Mouse (Mus musculus) heart, embryonic 12.5 days (tissue): Measurements from ENCODE around the gene Acaca. TPM values are rescaled to one million over a fixed set of nuclear protein-coding genes. Genes with fewer than 3 reads are reported as not detected.

Experiments used
- ATAC-seq: fragments of 200-750 bp; cut with Nextera tagmentation; 2 replicates; pipeline ENCODE4 v1.8.0; 2017; ENCODE audit warnings: moderate TSS enrichment, moderate library complexity; ENCODE audit not compliant: insufficient number of reproducible peaks, low FRiP score
- H3K27ac ChIP-seq: fragments of 300-500 bp; sonication (generic); 2 replicates; pipeline ENCODE4 v1.5.1; 2016; ENCODE audit warnings: mild to moderate bottlenecking, moderate library complexity; ENCODE audit not compliant: poor library complexity, severe bottlenecking
- H3K27me3 ChIP-seq: fragments of 300-500 bp; sonication (generic); replicated peaks from 2 replicates; pipeline ENCODE4 v1.6.1; 2016; ENCODE audit warnings: mild to moderate bottlenecking, moderate library complexity
- H3K36me3 ChIP-seq: fragments of 300-500 bp; sonication (generic); 2 replicates; pipeline ENCODE4 v1.6.1; 2016; ENCODE audit warnings: mild to moderate bottlenecking, moderate library complexity
- H3K4me1 ChIP-seq: fragments of 300-500 bp; sonication (generic); replicated peaks from 2 replicates; pipeline ENCODE4 v1.6.1; 2016; ENCODE audit warnings: mild to moderate bottlenecking
- H3K4me2 ChIP-seq: fragments of 300-500 bp; sonication (generic); 2 replicates; pipeline ENCODE4 v1.6.1; 2016; ENCODE audit warnings: mild to moderate bottlenecking, moderate library complexity
- H3K4me3 ChIP-seq: fragments of 300-500 bp; sonication (generic); 2 replicates; pipeline ENCODE4 v1.5.1; 2016; ENCODE audit warnings: mild to moderate bottlenecking
- H3K9ac ChIP-seq: fragments of 300-500 bp; sonication (generic); 2 replicates; pipeline ENCODE4 v1.6.1; 2016; ENCODE audit warnings: mild to moderate bottlenecking, moderate library complexity
- H3K9me3 ChIP-seq: fragments of 300-500 bp; sonication (generic); replicated peaks from 2 replicates; pipeline ENCODE4 v1.6.1; 2016; ENCODE audit warnings: mild to moderate bottlenecking, moderate library complexity
- WGBS: fragments of 180-500 bp; shearing (Covaris S2); methylation state at CpG from one replicate; pipeline ENCODE4 v1.1.7; 2016; 5-methylcytosine and 5-hydroxymethylcytosine counted together
- polyA plus RNA-seq: library from polyadenylated mRNA; unstranded; fragments of >200 nt; fragmentation: Nextera tagmentation; extraction: Ambion mirVana; gene quantifications from 2 replicates; pipeline ENCODE4 v1.2.1, GENCODE M21; 2016

Gene Acaca
- polyA plus RNA-seq, 1 experiment from 2014 or later = 15.4 TPM

GRCm38 (mm10) chr11:84282944-84283703 lies 153.7 kb downstream of the Acaca start:
- H3K4me2 ChIP-seq = no peak overlapping the region
- H3K9me3 ChIP-seq = no peaks in the 10 kb centered on the region
- peaks cover 17% of the 10 kb centered on the region for H3K4me1 ChIP-seq
- no peak for ATAC-seq
- no peak overlapping the region for H3K9ac ChIP-seq
- WGBS = 76% methylated on average over 7 of the region's 7 CpGs
- H3K4me3 ChIP-seq = no peak overlapping the region
- peaks cover 8% of the 10 kb centered on the region; the same call in 1 of the 2 replicates for H3K36me3 ChIP-seq
- no peaks in the 10 kb centered on the region for H3K27me3 ChIP-seq
- no peak overlapping the region for H3K27ac ChIP-seq

GRCm38 (mm10) chr11:84290781-84291180 lies 161.3 kb downstream of the Acaca start:
- no peak overlapping the region for H3K4me3 ChIP-seq
- H3K4me2 ChIP-seq = no peak overlapping the region
- H3K27ac ChIP-seq = no peak overlapping the region
- WGBS = 39% methylated on average over 3 of the region's 3 CpGs
- H3K4me1 ChIP-seq = peaks cover 15% of the 10 kb centered on the region
- peaks cover 3% of the 10 kb centered on the region; the same call in 1 of the 2 replicates for H3K36me3 ChIP-seq
- no peaks in the 10 kb centered on the region for H3K9me3 ChIP-seq
- H3K9ac ChIP-seq = no peak overlapping the region
- H3K27me3 ChIP-seq = no peaks in the 10 kb centered on the region
- no peak for ATAC-seq

- no peak for ATAC-seq
- Histone ChIP-seq H3K27ac (no peak overlapping the region), H3K9ac (no peak overlapping the region), H3K4me3 (no peak overlapping the region), H3K36me3 (peaks cover 3% of the 10 kb centered on the region; the same call in 1 of the 2 replicates), H3K9me3 (no peaks in the 10 kb centered on the region), H3K4me1 (peaks cover 7% of the 10 kb centered on the region), H3K4me2 (no peak overlapping the region), H3K27me3 (no peaks in the 10 kb centered on the region)
- WGBS = 67% methylated on average over 3 of the region's 3 CpGs
Measured at GRCm38 (mm10) chr11:84292532-84292931, 163.1 kb downstream of the Acaca start.

- H3K4me3 ChIP-seq = no peak overlapping the region
- no peak overlapping the region for H3K4me2 ChIP-seq
- no peak overlapping the region for H3K9ac ChIP-seq
- peaks cover 7% of the 10 kb centered on the region for H3K4me1 ChIP-seq
- H3K9me3 ChIP-seq = no peaks in the 10 kb centered on the region
- no peaks in the 10 kb centered on the region for H3K27me3 ChIP-seq
- no peak for ATAC-seq
- no peak overlapping the region for H3K27ac ChIP-seq
- WGBS = 86% methylated on average over 3 of the region's 3 CpGs
- peaks cover 3% of the 10 kb centered on the region; the same call in 1 of the 2 replicates for H3K36me3 ChIP-seq
Measured at GRCm38 (mm10) chr11:84293288-84293687, 163.8 kb downstream of the Acaca start.

- H3K4me3 ChIP-seq = no peak overlapping the region
- H3K36me3 ChIP-seq = peaks cover 6% of the 10 kb centered on the region; the same call in 1 of the 2 replicates
- H3K4me1 ChIP-seq = no peaks in the 10 kb centered on the region
- no peak overlapping the region for H3K4me2 ChIP-seq
- H3K27me3 ChIP-seq = no peaks in the 10 kb centered on the region
- H3K9me3 ChIP-seq = no peaks in the 10 kb centered on the region
- no peak overlapping the region for H3K27ac ChIP-seq
- no peak for ATAC-seq
- H3K9ac ChIP-seq = no peak overlapping the region
- 80% methylated on average over 2 of the region's 2 CpGs for WGBS
Measured at GRCm38 (mm10) chr11:84296337-84296736, 166.9 kb downstream of the Acaca start.

GRCm38 (mm10) chr11:84305474-84305873 lies 176.0 kb downstream of the Acaca start:
- Histone ChIP-seq H3K4me2 (no peak overlapping the region), H3K9me3 (no peaks in the 10 kb centered on the region), H3K36me3 (peaks cover 14% of the 10 kb centered on the region), H3K27me3 (no peaks in the 10 kb centered on the region), H3K27ac (no peak overlapping the region), H3K4me1 (no peaks in the 10 kb centered on the region), H3K9ac (no peak overlapping the region), H3K4me3 (no peak overlapping the region)
- 92% methylated on average over 1 of the region's 1 CpGs for WGBS
- no peak for ATAC-seq

GRCm38 (mm10) chr11:84306158-84306742 lies 176.8 kb downstream of the Acaca start:
- no peak overlapping the region for H3K4me2 ChIP-seq
- 92% methylated on average over 6 of the region's 6 CpGs for WGBS

GRCm38 (mm10) chr11:84324032-84324752 lies 194.7 kb downstream of the Acaca start:
- Histone ChIP-seq H3K9ac (no peak overlapping the region), H3K36me3 (peaks cover 11% of the 10 kb centered on the region; the same call in 1 of the 2 replicates), H3K4me3 (no peak overlapping the region), H3K27me3 (no peaks in the 10 kb centered on the region), H3K4me2 (no peak overlapping the region), H3K27ac (no peak overlapping the region), H3K4me1 (no peaks in the 10 kb centered on the region), H3K9me3 (no peaks in the 10 kb centered on the region)
- 84% methylated on average over 7 of the region's 7 CpGs for WGBS
- no peak for ATAC-seq

More at GRCm38 (mm10) chr11:84306158-84306742, 176.8 kb downstream of the Acaca start:
- no peak overlapping the region for H3K4me3 ChIP-seq
- no peaks in the 10 kb centered on the region for H3K4me1 ChIP-seq
- no peaks in the 10 kb centered on the region for H3K27me3 ChIP-seq
- no peak overlapping the region for H3K9ac ChIP-seq
- peaks cover 13% of the 10 kb centered on the region; the same call in 1 of the 2 replicates for H3K36me3 ChIP-seq
- H3K9me3 ChIP-seq = no peaks in the 10 kb centered on the region
- no peak for ATAC-seq
- no peak overlapping the region for H3K27ac ChIP-seq

GRCm38 (mm10) chr11:84327086-84327485 lies 197.6 kb downstream of the Acaca start:
- ATAC-seq = no peak
- H3K4me3 ChIP-seq = no peak overlapping the region
- H3K27ac ChIP-seq = no peak overlapping the region
- H3K4me1 ChIP-seq = no peaks in the 10 kb centered on the region
- no peaks in the 10 kb centered on the region for H3K27me3 ChIP-seq
- peaks cover 11% of the 10 kb centered on the region; the same call in 1 of the 2 replicates for H3K36me3 ChIP-seq
- WGBS = 68% methylated on average over 4 of the region's 4 CpGs
- H3K9ac ChIP-seq = no peak overlapping the region
- H3K9me3 ChIP-seq = no peaks in the 10 kb centered on the region
- no peak overlapping the region for H3K4me2 ChIP-seq

- H3K4me3 ChIP-seq = no peak overlapping the region
- H3K27me3 ChIP-seq = no peaks in the 10 kb centered on the region
- H3K27ac ChIP-seq = no peak overlapping the region
- H3K4me1 ChIP-seq = no peaks in the 10 kb centered on the region
- no peak for ATAC-seq
- no peak overlapping the region for H3K4me2 ChIP-seq
- H3K36me3 ChIP-seq = no peaks in the 10 kb centered on the region
- no peak overlapping the region for H3K9ac ChIP-seq
- no peaks in the 10 kb centered on the region for H3K9me3 ChIP-seq
Measured at GRCm38 (mm10) chr11:84332384-84332783, 202.9 kb downstream of the Acaca start.

GRCm38 (mm10) chr11:84332860-84333259 lies 203.4 kb downstream of the Acaca start:
- 81% methylated on average over 3 of the region's 3 CpGs for whole genome bisulfite sequencing

More at GRCm38 (mm10) chr11:84332860-84333259, 203.4 kb downstream of the Acaca start:
- Histone ChIP-seq H3K27ac (no peak overlapping the region), H3K9me3 (no peaks in the 10 kb centered on the region), H3K4me1 (no peaks in the 10 kb centered on the region), H3K27me3 (no peaks in the 10 kb centered on the region), H3K4me2 (no peak overlapping the region), H3K36me3 (no peaks in the 10 kb centered on the region), H3K4me3 (no peak overlapping the region), H3K9ac (no peak overlapping the region)
- no peak for ATAC-seq
